16 mouse cellular contexts compared by ENCODE assay signal in genomic region chr12:13199338-13200301, GRCm38 (mm10). TPM values are rescaled to one million over a fixed set of nuclear protein-coding genes. Genes with fewer than 3 reads are reported as not detected.
DNase-seq lines count a peak whose midpoint lies in the region; ATAC-seq and TF ChIP-seq lines count a peak whose summit lies in the region.
"Had no signal": no experiment of that assay in that cellular context is flagged by ENCODE, and none has a peak within 500 bp of the region (broad histone marks: within the 10 kb centered on the region; RNA-seq: fewer than 3 reads in every experiment).

No protein-coding gene starts in this region.

- 67% methylated on average over 13 of the region's 13 CpGs for WGBS in kidney, adult 2 months
- WGBS in lung, postnatal 0 days: 74% methylated on average over 13 of the region's 13 CpGs
- 90% methylated on average over 13 of the region's 13 CpGs for WGBS in embryonic facial prominence, embryonic 10.5 days
- WGBS in stomach, postnatal 0 days: 75% methylated on average over 13 of the region's 13 CpGs

- peak; percentile 32 for DNase-seq in kidney, adult 2 months
- DNase-seq in kidney, postnatal 25 days: no peak
- peak; percentile 28 for DNase-seq in lung, postnatal 14 days
- DNase-seq in lung, postnatal 0 days (ENCODE audit: low spot score): no peak
- DNase-seq in embryonic facial prominence, embryonic 10.5 days (ENCODE audit: low spot score): peak; percentile 5
- peak; percentile 63 for DNase-seq in lung, postnatal 36 days
- DNase-seq in stomach, postnatal 0 days (ENCODE audit: low spot score): no peak
- DNase-seq: cerebellum, adult 11 months; cerebellum, postnatal 25 days; gastrocnemius, postnatal 25 days had no signal

- no peaks in the 10 kb centered on the region for H3K27me3 ChIP-seq in kidney, adult 2 months (replicated peaks; ENCODE audit: control insufficient read depth, insufficient read depth, low read length)
- no peaks in the 10 kb centered on the region for H3K27me3 ChIP-seq in lung, postnatal 0 days (replicated peaks; ENCODE audit: insufficient read depth, low read length)
- no peaks in the 10 kb centered on the region for H3K27me3 ChIP-seq in embryonic facial prominence, embryonic 10.5 days (replicated peaks; ENCODE audit: low read depth, poor library complexity, severe bottlenecking)
- H3K27me3 ChIP-seq in stomach, postnatal 0 days (ENCODE audit: control insufficient read depth, insufficient read depth, low read length): no peaks in the 10 kb centered on the region
- H3K27me3 ChIP-seq: heart, embryonic 15.5 days; limb, embryonic 15.5 days; midbrain, embryonic 13.5 days had no signal

- H3K9ac ChIP-seq in lung, postnatal 0 days (replicated peaks; ENCODE audit: low read depth): no peak overlapping the region
- H3K9ac ChIP-seq in stomach, postnatal 0 days (ENCODE audit: low read length): no peak overlapping the region
- H3K9ac ChIP-seq: heart, embryonic 15.5 days; limb, embryonic 15.5 days; midbrain, embryonic 13.5 days had no signal

- H3K36me3 ChIP-seq in kidney, adult 2 months (ENCODE audit: control insufficient read depth, insufficient read depth, low read length): no peaks in the 10 kb centered on the region
- H3K36me3 ChIP-seq in lung, postnatal 0 days (ENCODE audit: insufficient read depth, low read length): no peaks in the 10 kb centered on the region
- H3K36me3 ChIP-seq in embryonic facial prominence, embryonic 10.5 days (replicated peaks): no peaks in the 10 kb centered on the region
- H3K36me3 ChIP-seq in stomach, postnatal 0 days (ENCODE audit: control insufficient read depth, insufficient read depth, low read length): no peaks in the 10 kb centered on the region
- H3K36me3 ChIP-seq: heart, embryonic 15.5 days; hindbrain, embryonic 10.5 days; limb, embryonic 15.5 days; midbrain, embryonic 13.5 days had no signal

- H3K4me3 ChIP-seq in kidney, adult 2 months (ENCODE audit: insufficient read depth, low read depth, low read length): no peak overlapping the region
- H3K4me3 ChIP-seq in lung, postnatal 0 days (ENCODE audit: low read depth, low read length): no peak overlapping the region
- H3K4me3 ChIP-seq in embryonic facial prominence, embryonic 10.5 days: no peak overlapping the region
- H3K4me3 ChIP-seq in stomach, postnatal 0 days (ENCODE audit: low read depth, low read length): no peak overlapping the region
- H3K4me3 ChIP-seq: heart, embryonic 15.5 days; hindbrain, embryonic 10.5 days; limb, embryonic 15.5 days; midbrain, embryonic 13.5 days; myocyte had no signal

- no peaks in the 10 kb centered on the region for H3K9me3 ChIP-seq in lung, postnatal 0 days (ENCODE audit: low read length)
- no peaks in the 10 kb centered on the region for H3K9me3 ChIP-seq in embryonic facial prominence, embryonic 10.5 days
- no peaks in the 10 kb centered on the region for H3K9me3 ChIP-seq in stomach, postnatal 0 days (ENCODE audit: control insufficient read depth, low read length)
- H3K9me3 ChIP-seq: heart, embryonic 15.5 days; hindbrain, embryonic 10.5 days; limb, embryonic 15.5 days; midbrain, embryonic 13.5 days had no signal

- TF ChIP-seq POLR2A in kidney, adult 2 months (IDR thresholded peaks at IDR 0.05; ENCODE audit: low read depth, low read length): no peak

- H3K27ac ChIP-seq in kidney, adult 2 months (ENCODE audit: insufficient read depth, low read depth, low read length): no peak overlapping the region
- no peak overlapping the region for H3K27ac ChIP-seq in lung, postnatal 0 days (ENCODE audit: low read length)
- H3K27ac ChIP-seq in embryonic facial prominence, embryonic 10.5 days (replicated peaks): no peak overlapping the region
- H3K27ac ChIP-seq in stomach, postnatal 0 days (replicated peaks): no peak overlapping the region
- H3K27ac ChIP-seq: heart, embryonic 15.5 days; hindbrain, embryonic 10.5 days; limb, embryonic 15.5 days; macrophage; midbrain, embryonic 13.5 days had no signal

- no peak overlapping the region for H3K4me2 ChIP-seq in lung, postnatal 0 days (replicated peaks; ENCODE audit: low read depth, low read length)
- no peak overlapping the region for H3K4me2 ChIP-seq in stomach, postnatal 0 days (replicated peaks; ENCODE audit: low read depth)
- H3K4me2 ChIP-seq: heart, embryonic 15.5 days; limb, embryonic 15.5 days; midbrain, embryonic 13.5 days had no signal

- ATAC-seq in lung, postnatal 0 days: no peak
- no peak for ATAC-seq in stomach, postnatal 0 days (ENCODE audit: low FRiP score, low TSS enrichment)
- ATAC-seq: midbrain, embryonic 13.5 days had no signal

- no peak for TF ChIP-seq EP300 in lung, postnatal 0 days (IDR thresholded peaks at IDR 0.05)
- no peak for TF ChIP-seq EP300 in stomach, postnatal 0 days (optimal IDR thresholded peaks at IDR 0.05)

- no peaks in the 10 kb centered on the region for H3K4me1 ChIP-seq in kidney, adult 2 months (ENCODE audit: control insufficient read depth, insufficient read depth, low read length)
- H3K4me1 ChIP-seq in lung, postnatal 0 days (ENCODE audit: insufficient read depth, low read depth, low read length): no peaks in the 10 kb centered on the region
- peaks cover 20% of the 10 kb centered on the region for H3K4me1 ChIP-seq in embryonic facial prominence, embryonic 10.5 days
- H3K4me1 ChIP-seq in stomach, postnatal 0 days (replicated peaks; ENCODE audit: control insufficient read depth, insufficient read depth): no peaks in the 10 kb centered on the region
- H3K4me1 ChIP-seq: heart, embryonic 15.5 days; limb, embryonic 15.5 days; midbrain, embryonic 13.5 days had no signal

- TF ChIP-seq CTCF in kidney, adult 2 months (conservative IDR thresholded peaks at IDR 0.05; ENCODE audit: insufficient read depth, insufficient read length, low read depth, low read length): no peak
- TF ChIP-seq CTCF in lung, postnatal 0 days (IDR thresholded peaks at IDR 0.05): no peak
- no peak for TF ChIP-seq CTCF in stomach, postnatal 0 days (IDR thresholded peaks at IDR 0.05; ENCODE audit: low read depth)

RNA-seq across cellular contexts. Expression of gene Ddx1, which starts 49.4 kb away (rescaled TPM):
- polyA plus RNA-seq in kidney, adult 2 months (2012; rRNA removed): 8.9 and 12.1 TPM in 2 replicates
- 53.4 and 55.2 TPM in 2 replicates for polyA plus RNA-seq in lung, postnatal 0 days (2015; fragmentation: Nextera tagmentation; extraction: Ambion mirVana)
- 199 and 202 TPM in 2 replicates for polyA plus RNA-seq in embryonic facial prominence, embryonic 10.5 days (2016; fragmentation: Nextera tagmentation; extraction: Ambion mirVana)
- polyA plus RNA-seq in stomach, postnatal 0 days (2015; fragmentation: Nextera tagmentation; extraction: Ambion mirVana): 61.3 and 62.4 TPM in 2 replicates

Comparison
In these comparisons a context has a peak if more than half of its experiments do, and no peak if none do; other contexts are left out.
1. DNase-seq: peak in kidney, adult 2 months (single experiment), lung, postnatal 14 days (single experiment), embryonic facial prominence, embryonic 10.5 days (single experiment) and lung, postnatal 36 days (single experiment); none in kidney, postnatal 25 days (0 of 2), lung, postnatal 0 days (single experiment) and stomach, postnatal 0 days (single experiment).